Mouse (Mus musculus) heart, postnatal 0 days (tissue): Measurements from ENCODE around the gene Nr2c1.

ENCODE experiments used
- CTCF ChIP-seq: IDR thresholded peaks from 2 replicates; pipeline ENCODE4 v1.5.1; 2016; ENCODE audit warnings: antibody characterized with exemption, control low read depth, low read depth
- EP300 ChIP-seq: IDR thresholded peaks from 2 replicates; pipeline ENCODE4 v1.6.1; 2016; ENCODE audit warnings: antibody characterized with exemption, low read depth

DNA sequence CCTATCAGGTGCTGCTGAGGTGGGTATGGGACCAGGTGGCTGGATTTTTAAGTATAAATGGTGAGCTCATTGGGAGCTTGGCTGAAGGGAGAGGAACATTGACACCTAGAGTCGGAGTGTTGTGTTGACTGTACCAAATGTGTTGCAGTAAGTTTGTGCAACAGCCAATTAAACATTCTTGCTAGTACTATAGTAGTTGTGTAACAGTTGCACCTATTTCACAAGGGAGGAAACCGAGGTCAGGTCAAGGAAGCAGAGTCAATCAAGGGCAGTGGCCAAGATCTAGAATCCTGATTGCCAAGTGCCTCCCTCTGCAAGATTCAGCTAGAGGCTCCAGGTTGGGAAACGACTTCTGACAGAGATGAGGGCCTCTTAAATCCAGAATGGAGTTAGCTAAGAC is 49.7 kb upstream of the Nr2c1 start:
- TF ChIP-seq CTCF (no peak), EP300 (no peak)
